Mouse (Mus musculus): ENCODE data around the gene Olfr1337. TPM values are rescaled to one million over a fixed set of nuclear protein-coding genes. Genes with fewer than 3 reads are reported as not detected.
"Not testable (repeated sequence)": the region's sequence is repeated elsewhere in the genome, so short reads cannot be mapped to it uniquely, and the experiment has no call there.

Gene Olfr1337
- polyA plus RNA-seq (2015; fragmentation: Nextera tagmentation; extraction: Ambion mirVana), result not detected in 2 replicates

- no peaks in the 10 kb centered on the region for H3K4me1 ChIP-seq (replicated peaks; ENCODE audit: control insufficient read depth, insufficient read depth, low read length)
- no peaks in the 10 kb centered on the region for H3K36me3 ChIP-seq (ENCODE audit: control insufficient read depth, insufficient read depth)
- H3K4me3 ChIP-seq (ENCODE audit: low read depth, low read length), result no peak within 1 kb of the TSS
- no peak for TF ChIP-seq CTCF (IDR thresholded peaks at IDR 0.05; ENCODE audit: low read depth)
- ATAC-seq, result no peak
- no peak within 1 kb of the TSS for H3K27ac ChIP-seq (ENCODE audit: low read depth, low read length)
- H3K9me3 ChIP-seq (ENCODE audit: control insufficient read depth), result no peaks in the 10 kb centered on the region
- 84% methylated on average over 2 of the region's 2 CpGs for WGBS
- no peak within 1 kb of the TSS for H3K4me2 ChIP-seq (replicated peaks; ENCODE audit: low read depth)
- no peaks in the 10 kb centered on the region for H3K27me3 ChIP-seq (replicated peaks; ENCODE audit: control insufficient read depth, insufficient read depth, low read length)
- no peak within 1 kb of the TSS for H3K9ac ChIP-seq (ENCODE audit: low read depth, low read length)
Observed at GRCm38 (mm10) chr4:118782486-118782885, at the start of gene Olfr1337. Gene Olfr1337 (minus strand): TSS chr4:118782586.

GRCm38 (mm10) chr4:118818921-118819320, 36.5 kb upstream of the Olfr1337 start:
- Histone ChIP-seq H3K9me3 (ENCODE audit: control insufficient read depth) (no peaks in the 10 kb centered on the region), H3K27me3 (replicated peaks; ENCODE audit: control insufficient read depth, insufficient read depth, low read length) (no peaks in the 10 kb centered on the region), H3K36me3 (ENCODE audit: control insufficient read depth, insufficient read depth) (no peaks in the 10 kb centered on the region), H3K4me2 (replicated peaks; ENCODE audit: low read depth) (no peak overlapping the region), H3K27ac (ENCODE audit: low read depth, low read length) (no peak overlapping the region), H3K9ac (ENCODE audit: low read depth, low read length) (no peak overlapping the region), H3K4me1 (replicated peaks; ENCODE audit: control insufficient read depth, insufficient read depth, low read length) (no peaks in the 10 kb centered on the region), H3K4me3 (ENCODE audit: low read depth, low read length) (no peak overlapping the region)
- no peak for ATAC-seq
- WGBS, result 96% methylated on average over 1 of the region's 1 CpGs
- TF ChIP-seq CTCF (IDR thresholded peaks at IDR 0.05; ENCODE audit: low read depth), result no peak

- no peak within 1 kb of the TSS for H3K27ac ChIP-seq (ENCODE audit: low read depth, low read length)
- WGBS, result 89% methylated on average over 4 of the region's 4 CpGs
- H3K27me3 ChIP-seq (replicated peaks; ENCODE audit: control insufficient read depth, insufficient read depth, low read length), result no peaks in the 10 kb centered on the region
- no peaks in the 10 kb centered on the region for H3K4me1 ChIP-seq (replicated peaks; ENCODE audit: control insufficient read depth, insufficient read depth, low read length)
- no peaks in the 10 kb centered on the region for H3K36me3 ChIP-seq (ENCODE audit: control insufficient read depth, insufficient read depth)
- no peak for ATAC-seq
- TF ChIP-seq CTCF (IDR thresholded peaks at IDR 0.05; ENCODE audit: low read depth), result no peak
- no peak within 1 kb of the TSS for H3K9ac ChIP-seq (ENCODE audit: low read depth, low read length)
- no peak within 1 kb of the TSS for H3K4me2 ChIP-seq (replicated peaks; ENCODE audit: low read depth)
- no peaks in the 10 kb centered on the region for H3K9me3 ChIP-seq (ENCODE audit: control insufficient read depth)
- H3K4me3 ChIP-seq (ENCODE audit: low read depth, low read length), result no peak within 1 kb of the TSS
Observed at GRCm38 (mm10) chr4:118809844-118810243, 27.5 kb upstream of the Olfr1337 start, which contains the start of gene Olfr1335. Gene Olfr1335 (minus strand): TSS chr4:118809944.

GRCm38 (mm10) chr4:118792796-118793195, 10.4 kb upstream of the Olfr1337 start:
- ATAC-seq; H3K27ac ChIP-seq (ENCODE audit: low read depth, low read length); H3K4me1 ChIP-seq (replicated peaks; ENCODE audit: control insufficient read depth, insufficient read depth, low read length); H3K36me3 ChIP-seq (ENCODE audit: control insufficient read depth, insufficient read depth); H3K27me3 ChIP-seq (replicated peaks; ENCODE audit: control insufficient read depth, insufficient read depth, low read length); H3K4me3 ChIP-seq (ENCODE audit: low read depth, low read length); H3K9ac ChIP-seq (ENCODE audit: low read depth, low read length); H3K4me2 ChIP-seq (replicated peaks; ENCODE audit: low read depth); H3K9me3 ChIP-seq (ENCODE audit: control insufficient read depth): not testable (repeated sequence)

GRCm38 (mm10) chr4:118758637-118759036, 23.7 kb downstream of the Olfr1337 start, which contains the start of gene Olfr1338:
Gene Olfr1338 (minus strand): TSS chr4:118758737.
- H3K36me3 ChIP-seq (ENCODE audit: control insufficient read depth, insufficient read depth), result no peaks in the 10 kb centered on the region
- no peak within 1 kb of the TSS for H3K4me3 ChIP-seq (ENCODE audit: low read depth, low read length)
- TF ChIP-seq CTCF (IDR thresholded peaks at IDR 0.05; ENCODE audit: low read depth), result no peak
- H3K9ac ChIP-seq (ENCODE audit: low read depth, low read length), result no peak within 1 kb of the TSS
- no peak within 1 kb of the TSS for H3K4me2 ChIP-seq (replicated peaks; ENCODE audit: low read depth)
- no peaks in the 10 kb centered on the region for H3K27me3 ChIP-seq (replicated peaks; ENCODE audit: control insufficient read depth, insufficient read depth, low read length)
- no peak within 1 kb of the TSS for H3K27ac ChIP-seq (ENCODE audit: low read depth, low read length)
- H3K9me3 ChIP-seq (ENCODE audit: control insufficient read depth), result no peaks in the 10 kb centered on the region
- no peaks in the 10 kb centered on the region for H3K4me1 ChIP-seq (replicated peaks; ENCODE audit: control insufficient read depth, insufficient read depth, low read length)
- ATAC-seq, result no peak
- WGBS, result 68% methylated on average over 1 of the region's 1 CpGs

GRCm38 (mm10) chr4:118741881-118742280, 40.5 kb downstream of the Olfr1337 start:
- ATAC-seq, result no peak
- Histone ChIP-seq H3K9ac (ENCODE audit: low read depth, low read length) (no peak overlapping the region), H3K4me3 (ENCODE audit: low read depth, low read length) (no peak overlapping the region), H3K4me2 (replicated peaks; ENCODE audit: low read depth) (no peak overlapping the region), H3K27ac (ENCODE audit: low read depth, low read length) (no peak overlapping the region), H3K36me3 (ENCODE audit: control insufficient read depth, insufficient read depth) (no peaks in the 10 kb centered on the region), H3K27me3 (replicated peaks; ENCODE audit: control insufficient read depth, insufficient read depth, low read length) (no peaks in the 10 kb centered on the region), H3K9me3 (ENCODE audit: control insufficient read depth) (no peaks in the 10 kb centered on the region), H3K4me1 (replicated peaks; ENCODE audit: control insufficient read depth, insufficient read depth, low read length) (no peaks in the 10 kb centered on the region)
- 26% methylated on average over 16 of the region's 16 CpGs for WGBS
- TF ChIP-seq CTCF (IDR thresholded peaks at IDR 0.05; ENCODE audit: low read depth), result no peak
